Mouse (Mus musculus) layer of hippocampus, adult 9-11 months (tissue): Measurements from ENCODE around the gene Thsd7a.

Experiments
- DNase-seq: peaks from one replicate; pipeline ENCODE4 v3.0.0; 2022

Thsd7a gene

GRCm38 (mm10) chr6:12385591-12385990 is 363.6 kb downstream of the Thsd7a start:
- DNase-seq = no peak

GRCm38 (mm10) chr6:12381136-12381778 is 368.0 kb downstream of the Thsd7a start:
- DNase-seq = peak; percentile 83

DNA sequence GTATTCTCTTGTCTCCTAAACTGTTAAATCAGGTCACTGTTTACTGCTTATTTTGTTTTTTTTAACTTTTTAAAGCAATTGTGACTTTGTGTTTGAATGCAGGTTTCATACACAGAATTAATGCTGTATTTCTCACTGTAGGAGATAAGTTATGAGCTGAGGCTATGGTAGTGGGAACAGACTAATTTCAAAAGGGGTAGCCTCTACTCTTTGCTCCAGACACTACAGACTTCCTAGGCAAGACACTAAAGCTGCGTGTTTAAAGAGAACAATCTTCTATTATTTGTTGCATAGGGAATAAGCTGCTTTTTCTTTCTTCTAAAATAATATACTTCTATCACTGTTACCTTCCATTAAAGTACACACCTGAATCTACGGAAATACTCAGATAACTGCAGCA is 368.5 kb downstream of the Thsd7a start:
- DNase-seq = no peak

GRCm38 (mm10) chr6:12358737-12359136 is 390.5 kb downstream of the Thsd7a start:
- DNase-seq = no peak

- no peak for DNase-seq
These were observed 395.6 kb downstream of the Thsd7a start for GRCm38 (mm10) chr6:12353573-12353972.

GRCm38 (mm10) chr6:12352165-12352719 is 397.0 kb downstream of the Thsd7a start:
- DNase-seq = no peak

GRCm38 (mm10) chr6:12350753-12351152 is 398.5 kb downstream of the Thsd7a start:
- DNase-seq = peak; percentile 7

GRCm38 (mm10) chr6:12349105-12349759 is 400.0 kb downstream of the Thsd7a start:
- DNase-seq = no peak

DNA sequence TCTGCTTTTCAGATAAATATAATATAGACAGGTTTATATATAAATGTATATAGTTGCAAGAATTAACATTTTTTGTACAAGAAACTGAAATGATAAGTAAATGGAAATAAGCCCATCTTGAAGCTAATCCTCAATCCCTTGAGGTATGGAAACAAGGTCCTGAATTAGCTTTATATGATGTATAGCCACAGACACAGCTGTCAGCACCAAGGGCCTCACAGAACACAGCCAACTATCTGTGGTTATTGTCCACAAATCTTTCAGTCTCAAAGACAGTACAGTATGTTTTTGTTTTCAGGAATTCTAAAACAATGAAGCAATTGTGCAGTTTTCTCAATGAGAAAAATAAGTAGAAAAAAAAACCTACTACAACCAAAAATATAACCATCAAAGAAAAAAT is 400.5 kb downstream of the Thsd7a start:
- DNase-seq = no peak

DNA sequence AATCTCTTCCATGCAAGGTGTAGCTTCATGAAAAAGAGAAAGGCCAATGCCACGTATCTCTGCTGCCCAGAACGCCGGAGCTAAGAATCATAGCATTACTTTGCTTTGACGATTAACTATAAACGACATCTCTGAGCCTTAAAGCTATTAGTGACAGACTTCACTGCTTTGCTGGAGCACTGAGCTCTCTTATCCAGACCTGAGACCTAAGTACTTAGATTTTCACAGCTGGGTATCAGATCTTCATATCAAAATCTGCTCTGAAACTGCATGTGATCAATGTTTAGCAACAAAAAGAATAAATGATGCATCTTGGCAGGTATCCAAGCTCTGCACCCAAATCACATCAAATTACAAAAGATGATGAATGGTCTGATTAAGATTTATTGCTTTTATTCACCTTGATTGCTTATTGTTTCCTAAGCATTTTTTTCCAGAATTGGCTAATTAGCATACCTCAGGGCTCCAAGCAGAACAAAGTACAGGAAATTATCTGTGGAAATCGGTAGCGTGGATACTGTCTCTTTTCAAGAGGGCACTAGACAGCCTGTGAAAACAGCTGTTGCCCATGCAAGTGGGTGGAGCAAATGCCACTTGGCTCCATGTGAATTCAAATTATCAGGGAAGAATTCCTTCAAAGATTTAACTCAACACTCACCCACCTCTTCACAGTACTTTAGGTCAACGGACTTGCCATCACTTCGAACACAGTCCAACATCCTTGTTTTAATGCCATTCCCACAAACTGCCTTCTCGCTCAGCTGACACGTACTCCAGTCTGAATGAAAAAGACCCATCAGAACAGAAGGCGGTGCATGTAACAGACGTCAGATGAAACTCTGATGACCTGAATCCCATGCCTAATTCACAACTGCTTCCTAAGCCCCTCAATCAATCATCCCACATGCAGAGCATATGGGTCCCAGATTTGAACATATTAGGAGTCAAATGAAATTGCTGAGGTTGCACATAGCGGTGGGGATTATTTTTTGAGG is 412.3 kb downstream of the Thsd7a start:
- DNase-seq = no peak

- peak; percentile 20 for DNase-seq
These were observed 433.9 kb downstream of the Thsd7a start for GRCm38 (mm10) chr6:12315070-12315909.

DNA sequence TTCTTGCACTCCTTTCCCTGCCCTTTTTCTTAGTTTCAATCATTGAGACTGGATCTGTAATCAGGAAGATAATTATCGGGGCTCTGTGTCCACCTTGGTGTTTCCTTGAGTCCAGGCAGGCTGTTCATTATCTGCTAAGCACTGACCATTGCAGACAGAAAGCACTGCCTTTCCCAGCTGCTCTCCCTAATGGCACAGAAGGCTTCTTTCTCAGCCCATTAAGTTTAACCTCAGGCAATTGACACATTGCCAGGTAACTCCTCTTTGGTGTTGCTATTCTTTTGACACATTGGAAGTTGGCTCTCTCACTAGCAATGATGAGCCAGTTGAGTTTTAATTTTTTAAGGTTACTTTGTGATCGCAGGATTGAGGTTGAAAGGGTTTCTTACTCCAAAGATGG is 441.7 kb downstream of the Thsd7a start:
- no peak for DNase-seq

GRCm38 (mm10) chr6:12262641-12263400 is 486.4 kb downstream of the Thsd7a start:
- DNase-seq = no peak
